Mouse (Mus musculus) olfactory bulb, adult 2 months (tissue): ENCODE data around the gene Mgat4a. TPM values are rescaled to one million over a fixed set of nuclear protein-coding genes. Genes with fewer than 3 reads are reported as not detected.

Experiments
- H3K27ac ChIP-seq: fragments of 200-500 bp; 2 replicates; pipeline ENCODE4 v1.5.1; 2012; ENCODE audit warnings: low read depth, low read length; ENCODE audit not compliant: insufficient read depth
- H3K4me1 ChIP-seq: fragments of 200-500 bp; 2 replicates; pipeline ENCODE4 v1.6.1; 2012; ENCODE audit warnings: low read length; ENCODE audit not compliant: control insufficient read depth, insufficient read depth
- H3K4me3 ChIP-seq: fragments of 200-500 bp; 2 replicates; pipeline ENCODE4 v1.5.1; 2012; ENCODE audit warnings: mild to moderate bottlenecking, low read depth, low read length, moderate library complexity; ENCODE audit not compliant: insufficient read depth
- CTCF ChIP-seq: fragments of 200-500 bp; IDR thresholded peaks from 2 replicates; pipeline ENCODE4 v1.5.1; 2012; ENCODE audit warnings: low read depth, mild to moderate bottlenecking, low read length, moderate library complexity; ENCODE audit not compliant: insufficient read depth
- POLR2A ChIP-seq: fragments of 200-500 bp; IDR thresholded peaks from 2 replicates; pipeline ENCODE4 v1.6.1; 2012; ENCODE audit warnings: mild to moderate bottlenecking, low read depth, low read length, moderate library complexity; ENCODE audit not compliant: insufficient read depth
- WGBS: fragments of 180-500 bp; shearing (Covaris S2); methylation state at CpG from one replicate; pipeline ENCODE4 v1.1.7; 2018; 5-methylcytosine and 5-hydroxymethylcytosine counted together
- polyA plus RNA-seq: library from polyadenylated mRNA; stranded (reverse); fragments of >200 nt; gene quantifications from 2 replicates; pipeline ENCODE4 v1.2.4, GENCODE M21; 2012; ENCODE audit warnings: low replicate concordance; ENCODE audit not compliant: missing spikeins, insufficient read depth, insufficient read length

Mgat4a gene
- polyA plus RNA-seq, 1 experiment, result not detected

- TF ChIP-seq CTCF (no peak), POLR2A (no peak)
- H3K4me1 ChIP-seq, result peaks cover 4% of the 10 kb centered on the region; the same call in 1 of the 2 replicates
- H3K27ac ChIP-seq, result no peak overlapping the region
- WGBS, result 96% methylated on average over 5 of the region's 5 CpGs
- no peak overlapping the region for H3K4me3 ChIP-seq
These were observed 63.6 kb downstream of the Mgat4a start for GRCm38 (mm10) chr1:37477250-37477649.

- no peak for TF ChIP-seq POLR2A
- TF ChIP-seq CTCF, result no peak
- Histone ChIP-seq H3K4me3 (no peak overlapping the region), H3K4me1 (peaks cover 4% of the 10 kb centered on the region; the same call in 1 of the 2 replicates), H3K27ac (no peak overlapping the region)
- 91% methylated on average over 3 of the region's 3 CpGs for WGBS
These were observed 65.5 kb downstream of the Mgat4a start for GRCm38 (mm10) chr1:37475312-37475711.

GRCm38 (mm10) chr1:37474634-37475190 lies 66.1 kb downstream of the Mgat4a start:
- no peak overlapping the region for H3K27ac ChIP-seq
- H3K4me1 ChIP-seq, result peaks cover 4% of the 10 kb centered on the region; the same call in 1 of the 2 replicates
- no peak overlapping the region for H3K4me3 ChIP-seq
- WGBS, result 74% methylated on average over 6 of the region's 6 CpGs
- TF ChIP-seq POLR2A, result no peak
- no peak for TF ChIP-seq CTCF

GRCm38 (mm10) chr1:37474046-37474445 lies 66.8 kb downstream of the Mgat4a start:
- Histone ChIP-seq H3K4me3 (no peak overlapping the region), H3K27ac (no peak overlapping the region), H3K4me1 (peaks cover 4% of the 10 kb centered on the region; the same call in 1 of the 2 replicates)
- TF ChIP-seq CTCF, result no peak
- TF ChIP-seq POLR2A, result no peak
- WGBS, result 84% methylated on average over 8 of the region's 8 CpGs

- Histone ChIP-seq H3K4me1 (peaks cover 4% of the 10 kb centered on the region; the same call in 1 of the 2 replicates), H3K27ac (no peak overlapping the region), H3K4me3 (no peak overlapping the region)
- WGBS, result 83% methylated on average over 10 of the region's 10 CpGs
- no peak for TF ChIP-seq POLR2A
- no peak for TF ChIP-seq CTCF
These were observed 67.6 kb downstream of the Mgat4a start for GRCm38 (mm10) chr1:37473251-37473650.

GRCm38 (mm10) chr1:37471179-37472148 lies 69.4 kb downstream of the Mgat4a start:
- Histone ChIP-seq H3K4me3 (no peak overlapping the region), H3K4me1 (peaks cover 4% of the 10 kb centered on the region; the same call in 1 of the 2 replicates), H3K27ac (no peak overlapping the region)
- WGBS, result 77% methylated on average over 6 of the region's 6 CpGs
- TF ChIP-seq POLR2A (no peak), CTCF (no peak)

- TF ChIP-seq POLR2A, result no peak
- no peak for TF ChIP-seq CTCF
- Histone ChIP-seq H3K27ac (no peak overlapping the region), H3K4me1 (0 out of 2 replicates have a peak, but pooled peaks cover 2% of the 10 kb centered on the region), H3K4me3 (no peak overlapping the region)
- 89% methylated on average over 5 of the region's 5 CpGs for WGBS
These were observed 71.8 kb downstream of the Mgat4a start for GRCm38 (mm10) chr1:37469007-37469406.

GRCm38 (mm10) chr1:37467806-37468205 lies 73.0 kb downstream of the Mgat4a start:
- H3K27ac ChIP-seq, result no peak overlapping the region
- WGBS, result 83% methylated on average over 4 of the region's 4 CpGs
- no peak for TF ChIP-seq POLR2A
- TF ChIP-seq CTCF, result no peak

GRCm38 (mm10) chr1:37466322-37466995 lies 74.4 kb downstream of the Mgat4a start:
- H3K4me3 ChIP-seq, result no peak overlapping the region
- H3K27ac ChIP-seq, result no peak overlapping the region
- no peaks in the 10 kb centered on the region for H3K4me1 ChIP-seq
- WGBS, result 87% methylated on average over 3 of the region's 3 CpGs
- TF ChIP-seq POLR2A (no peak), CTCF (no peak)

More at GRCm38 (mm10) chr1:37467806-37468205, 73.0 kb downstream of the Mgat4a start:
- no peak overlapping the region for H3K4me3 ChIP-seq
- no peaks in the 10 kb centered on the region for H3K4me1 ChIP-seq
